Mouse (Mus musculus) kidney, adult 2 months (tissue): ENCODE measurements around the gene Oat. TPM values are rescaled to one million over a fixed set of nuclear protein-coding genes. Genes with fewer than 3 reads are reported as not detected.
A peak's percentile ranks its signal among the peaks of the same experiment; 100 is the strongest.

ENCODE experiments used
- DNase-seq: peaks from one replicate; pipeline ENCODE4 v3.0.0; 2021
- H3K27ac ChIP-seq: fragments of 200-500 bp; 2 replicates; pipeline ENCODE4 v1.5.1; 2012; ENCODE audit warnings: low read depth, low read length, control low read depth, inconsistent platforms; ENCODE audit not compliant: insufficient read depth
- H3K27me3 ChIP-seq: fragments of 200-500 bp; replicated peaks from 2 replicates; pipeline ENCODE4 v1.6.1; 2012; ENCODE audit warnings: mild to moderate bottlenecking, moderate library complexity, low read length, inconsistent platforms; ENCODE audit not compliant: control insufficient read depth, insufficient read depth
- H3K36me3 ChIP-seq: fragments of 200-500 bp; 2 replicates; pipeline ENCODE4 v1.6.1; 2012; ENCODE audit warnings: mild to moderate bottlenecking, moderate library complexity, low read length, inconsistent platforms; ENCODE audit not compliant: control insufficient read depth, insufficient read depth
- H3K4me1 ChIP-seq: fragments of 200-500 bp; 2 replicates; pipeline ENCODE4 v1.6.1; 2011; ENCODE audit warnings: low read length; ENCODE audit not compliant: control insufficient read depth, insufficient read depth
- H3K4me3 ChIP-seq: fragments of 200-500 bp; 2 replicates; pipeline ENCODE4 v1.5.1; 2011; ENCODE audit warnings: mild to moderate bottlenecking, low read depth, low read length, control low read depth; ENCODE audit not compliant: insufficient read depth
- CTCF ChIP-seq: fragments of 200-500 bp; conservative IDR thresholded peaks from 2 replicates; pipeline ENCODE4 v1.5.1; 2011; ENCODE audit warnings: low read depth, mild to moderate bottlenecking, control low read depth, low read length, moderate library complexity, mixed read lengths; ENCODE audit not compliant: insufficient read depth, insufficient read length
- POLR2A ChIP-seq: fragments of 200-500 bp; IDR thresholded peaks from one replicate; pipeline ENCODE4 v1.6.1; 2011; ENCODE audit warnings: low read depth, low read length, control low read depth
- WGBS: fragments of 180-500 bp; shearing (Covaris S2); methylation state at CpG from one replicate; pipeline ENCODE4 v1.1.7; 2018; 5-methylcytosine and 5-hydroxymethylcytosine counted together
- polyA plus RNA-seq: library from polyadenylated mRNA; depleted of rRNA; stranded (reverse); fragments of >200 nt; gene quantifications from 2 replicates; pipeline ENCODE4 v1.2.3, GENCODE M21; 2012

Oat gene
- polyA plus RNA-seq, 1 experiment = 457 TPM

- no peak for DNase-seq
- 85% methylated on average over 5 of the region's 5 CpGs for WGBS
- TF ChIP-seq CTCF (no peak), POLR2A (no peak)
- Histone ChIP-seq H3K4me1 (no peaks in the 10 kb centered on the region; the same call in 1 of the 2 replicates), H3K27ac (no peak overlapping the region), H3K36me3 (no peaks in the 10 kb centered on the region), H3K4me3 (no peak overlapping the region), H3K27me3 (no peaks in the 10 kb centered on the region)
These were observed 11.0 kb upstream of the Oat start for GRCm38 (mm10) chr7:132587167-132587566.

GRCm38 (mm10) chr7:132585695-132586491 lies 9.7 kb upstream of the Oat start:
- no peak for TF ChIP-seq POLR2A
- TF ChIP-seq CTCF = no peak
- H3K4me1 ChIP-seq = no peaks in the 10 kb centered on the region; the same call in 1 of the 2 replicates
- H3K27me3 ChIP-seq = no peaks in the 10 kb centered on the region
- WGBS = 52% methylated on average over 3 of the region's 3 CpGs
- no peaks in the 10 kb centered on the region for H3K36me3 ChIP-seq
- H3K4me3 ChIP-seq = no peak overlapping the region
- H3K27ac ChIP-seq = no peak overlapping the region
- DNase-seq = no peak

GRCm38 (mm10) chr7:132581441-132581840 lies 5.2 kb upstream of the Oat start:
- DNase-seq = no peak
- H3K27ac ChIP-seq = no peak overlapping the region
- H3K4me1 ChIP-seq = no peaks in the 10 kb centered on the region; the same call in 1 of the 2 replicates
- 95% methylated on average over 2 of the region's 2 CpGs for WGBS
- H3K4me3 ChIP-seq = no peak overlapping the region
- no peaks in the 10 kb centered on the region for H3K36me3 ChIP-seq
- no peak for TF ChIP-seq CTCF
- no peak for TF ChIP-seq POLR2A
- H3K27me3 ChIP-seq = no peaks in the 10 kb centered on the region; the same call in 1 of the 2 replicates

- TF ChIP-seq CTCF (no peak), POLR2A (no peak)
- Histone ChIP-seq H3K36me3 (no peaks in the 10 kb centered on the region), H3K4me3 (no peak overlapping the region), H3K27ac (no peak overlapping the region), H3K27me3 (no peaks in the 10 kb centered on the region; the same call in 1 of the 2 replicates), H3K4me1 (no peaks in the 10 kb centered on the region; the same call in 1 of the 2 replicates)
- 79% methylated on average over 6 of the region's 6 CpGs for WGBS
- no peak for DNase-seq
These were observed 4.3 kb upstream of the Oat start for GRCm38 (mm10) chr7:132580511-132580910.

GRCm38 (mm10) chr7:132576891-132577290 lies 693 bp upstream of the Oat start:
- no peak overlapping the region for H3K4me3 ChIP-seq
- H3K36me3 ChIP-seq = no peaks in the 10 kb centered on the region
- TF ChIP-seq POLR2A (no peak), CTCF (no peak)

GRCm38 (mm10) chr7:132575623-132576022 lies 575 bp downstream of the Oat start:
- no peaks in the 10 kb centered on the region; the same call in 1 of the 2 replicates for H3K27me3 ChIP-seq
- peaks cover 15% of the 10 kb centered on the region for H3K4me1 ChIP-seq
- H3K4me3 ChIP-seq = peak overlapping the region; percentile 79
- H3K36me3 ChIP-seq = no peaks in the 10 kb centered on the region
- under 1% methylated on average over 13 of the region's 13 CpGs for WGBS
- peak overlapping the region; percentile 4 for H3K27ac ChIP-seq
- peak; percentile 84 for DNase-seq
- no peak for TF ChIP-seq POLR2A
- TF ChIP-seq CTCF = peak; percentile 66

More at GRCm38 (mm10) chr7:132576891-132577290, 693 bp upstream of the Oat start:
- DNase-seq = no peak
- Histone ChIP-seq H3K4me1 (peaks cover 9% of the 10 kb centered on the region; the same call in 1 of the 2 replicates), H3K27ac (no peak overlapping the region), H3K27me3 (no peaks in the 10 kb centered on the region; the same call in 1 of the 2 replicates)
- WGBS = 60% methylated on average over 4 of the region's 4 CpGs

- Histone ChIP-seq H3K27ac (peak overlapping the region; percentile 57), H3K36me3 (no peaks in the 10 kb centered on the region), H3K4me3 (no peak overlapping the region), H3K27me3 (no peaks in the 10 kb centered on the region; the same call in 1 of the 2 replicates), H3K4me1 (peaks cover 23% of the 10 kb centered on the region)
- peak; percentile 76 for DNase-seq
- WGBS = 43% methylated on average over 5 of the region's 5 CpGs
- TF ChIP-seq POLR2A (no peak), CTCF (no peak)
These were observed 1.6 kb downstream of the Oat start for GRCm38 (mm10) chr7:132574646-132575045.

- no peak for DNase-seq
- 42% methylated on average over 6 of the region's 6 CpGs for WGBS
- Histone ChIP-seq H3K4me1 (peaks cover 23% of the 10 kb centered on the region), H3K36me3 (no peaks in the 10 kb centered on the region), H3K4me3 (no peak overlapping the region), H3K27me3 (no peaks in the 10 kb centered on the region), H3K27ac (peak overlapping the region; percentile 52)
- TF ChIP-seq CTCF (no peak), POLR2A (no peak)
These were observed 3.0 kb downstream of the Oat start for GRCm38 (mm10) chr7:132573205-132573604.
